Mouse (Mus musculus): Measurements from ENCODE around the gene Sesn3. TPM values are rescaled to one million over a fixed set of nuclear protein-coding genes. Genes with fewer than 3 reads are reported as not detected.
"Not testable (repeated sequence)": the region's sequence is repeated elsewhere in the genome, so short reads cannot be mapped to it uniquely, and the experiment has no call there.

The Sesn3 gene
- 14.1 and 15.5 TPM in 2 replicates for polyA plus RNA-seq (2016; fragmentation: Nextera tagmentation; extraction: Ambion mirVana)

DNA sequence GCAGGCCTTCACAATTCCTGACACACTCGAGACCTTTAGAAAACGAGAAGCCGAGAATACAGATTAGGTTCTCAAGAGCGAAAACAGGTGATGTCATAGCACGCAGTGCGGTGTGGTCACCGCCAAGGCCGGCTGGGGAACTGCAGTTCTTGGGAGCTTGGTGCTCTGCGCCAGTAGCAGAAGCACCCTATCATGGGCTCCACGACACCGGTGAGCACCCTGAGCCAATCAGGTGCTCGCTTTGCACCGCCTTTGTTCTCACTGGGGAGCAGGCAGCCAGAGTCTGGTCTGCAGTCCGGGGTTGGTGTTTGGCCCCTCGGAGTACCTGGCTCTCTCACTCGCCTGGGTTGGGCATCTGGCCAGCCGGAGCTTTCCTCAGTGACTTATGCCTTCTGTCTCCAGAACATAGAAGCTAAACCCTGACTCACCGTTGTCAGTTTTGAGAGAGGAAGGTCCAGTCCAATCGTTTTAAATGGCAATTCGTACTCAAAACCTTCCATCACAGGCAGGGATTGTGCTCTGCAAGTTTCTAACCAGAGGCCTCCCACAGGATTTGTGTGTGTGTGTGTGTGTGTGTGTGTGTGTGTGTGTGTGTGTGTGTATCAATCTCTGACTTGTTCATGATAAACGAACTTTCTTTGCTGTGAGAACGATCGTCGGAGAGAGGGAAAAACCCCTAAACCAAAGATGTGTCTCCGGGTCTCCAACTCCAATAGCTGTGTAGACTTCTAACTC lies at the start of gene Sesn3:
Gene Sesn3, plus strand, starts transcription at position 82 of the 735 bp plus-strand sequence.
- H3K27me3 ChIP-seq (replicated peaks) = no peaks in the 10 kb centered on the region
- H3K9ac ChIP-seq = peak within 1 kb of the TSS; percentile 61
- H3K36me3 ChIP-seq = no peaks in the 10 kb centered on the region
- no peaks in the 10 kb centered on the region for H3K9me3 ChIP-seq (replicated peaks)
- WGBS = 1% methylated on average over 25 of the region's 25 CpGs
- ATAC-seq (ENCODE audit: insufficient number of reproducible peaks, low FRiP score) = peak; percentile 49
- H3K4me1 ChIP-seq (replicated peaks) = peaks cover 6% of the 10 kb centered on the region; the same call in 1 of the 2 replicates
- peak within 1 kb of the TSS; percentile 82 for H3K4me2 ChIP-seq
- H3K4me3 ChIP-seq = peak within 1 kb of the TSS; percentile 69
- H3K27ac ChIP-seq (ENCODE audit: poor library complexity, severe bottlenecking) = peak within 1 kb of the TSS; percentile 93

- WGBS = 75% methylated on average over 2 of the region's 2 CpGs
- not testable (repeated sequence) for H3K4me3 ChIP-seq; H3K27me3 ChIP-seq (replicated peaks); H3K36me3 ChIP-seq; ATAC-seq (ENCODE audit: insufficient number of reproducible peaks, low FRiP score); H3K9me3 ChIP-seq (replicated peaks); H3K9ac ChIP-seq; H3K4me2 ChIP-seq; H3K27ac ChIP-seq (ENCODE audit: poor library complexity, severe bottlenecking); H3K4me1 ChIP-seq (replicated peaks)
Measured at GRCm38 (mm10) chr9:14227086-14227485, 47.8 kb upstream of the Sesn3 start.

DNA sequence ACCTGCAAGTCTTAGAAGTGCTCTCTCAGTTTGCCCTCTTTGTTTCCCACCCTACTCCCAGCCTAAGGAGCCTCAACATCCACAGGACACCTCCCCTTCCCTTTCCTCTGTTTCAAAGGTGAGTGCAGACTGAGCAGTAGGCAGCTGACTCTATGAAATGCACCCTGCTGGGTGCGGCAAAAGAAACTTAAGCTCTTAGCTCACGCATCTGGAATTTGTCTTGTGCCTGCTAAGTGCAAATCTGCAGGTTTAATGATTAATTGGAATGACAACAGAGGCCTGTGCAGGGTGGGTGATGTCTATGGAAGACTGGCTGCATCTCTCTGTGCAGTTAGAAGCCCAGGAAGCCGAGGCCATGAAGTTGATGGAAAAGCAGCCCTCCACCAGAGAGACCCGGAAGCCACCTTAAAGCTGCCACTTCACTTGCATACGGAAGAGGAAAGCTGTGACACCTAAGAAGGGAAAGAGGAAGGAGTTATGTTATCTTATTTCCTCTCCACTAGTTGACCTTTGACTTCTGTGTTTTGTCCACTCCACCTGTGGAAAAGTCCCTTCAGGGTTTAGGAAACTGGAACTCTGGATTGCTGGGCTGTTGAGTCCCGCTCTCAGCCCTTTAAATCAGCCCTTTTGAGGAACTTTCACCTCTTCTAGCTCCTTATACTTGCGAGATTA lies 41.0 kb upstream of the Sesn3 start:
- no peak overlapping the region for H3K9ac ChIP-seq
- no peak overlapping the region for H3K4me2 ChIP-seq
- no peak overlapping the region for H3K27ac ChIP-seq (ENCODE audit: poor library complexity, severe bottlenecking)
- H3K4me1 ChIP-seq (replicated peaks) = peaks cover 12% of the 10 kb centered on the region; the same call in 1 of the 2 replicates
- no peaks in the 10 kb centered on the region for H3K36me3 ChIP-seq
- WGBS = 43% methylated on average over 7 of the region's 7 CpGs
- no peak for ATAC-seq (ENCODE audit: insufficient number of reproducible peaks, low FRiP score)
- no peak overlapping the region for H3K4me3 ChIP-seq
- no peaks in the 10 kb centered on the region for H3K9me3 ChIP-seq (replicated peaks)
- no peaks in the 10 kb centered on the region for H3K27me3 ChIP-seq (replicated peaks)

GRCm38 (mm10) chr9:14235286-14235685 lies 39.6 kb upstream of the Sesn3 start:
- no peak overlapping the region for H3K27ac ChIP-seq (ENCODE audit: poor library complexity, severe bottlenecking)
- H3K4me2 ChIP-seq = no peak overlapping the region
- WGBS = 77% methylated on average over 2 of the region's 2 CpGs
- no peaks in the 10 kb centered on the region for H3K27me3 ChIP-seq (replicated peaks)
- no peaks in the 10 kb centered on the region for H3K9me3 ChIP-seq (replicated peaks)
- H3K36me3 ChIP-seq = no peaks in the 10 kb centered on the region
- peaks cover 12% of the 10 kb centered on the region; the same call in 1 of the 2 replicates for H3K4me1 ChIP-seq (replicated peaks)
- no peak for ATAC-seq (ENCODE audit: insufficient number of reproducible peaks, low FRiP score)
- no peak overlapping the region for H3K9ac ChIP-seq
- no peak overlapping the region for H3K4me3 ChIP-seq

- not testable (repeated sequence) for H3K4me2 ChIP-seq; H3K4me1 ChIP-seq (replicated peaks); ATAC-seq (ENCODE audit: insufficient number of reproducible peaks, low FRiP score); H3K27ac ChIP-seq (ENCODE audit: poor library complexity, severe bottlenecking); H3K27me3 ChIP-seq (replicated peaks); H3K36me3 ChIP-seq; H3K9me3 ChIP-seq (replicated peaks); H3K4me3 ChIP-seq; H3K9ac ChIP-seq
- 67% methylated on average over 1 of the region's 1 CpGs for WGBS
Measured at GRCm38 (mm10) chr9:14241003-14241402, 33.9 kb upstream of the Sesn3 start.

DNA sequence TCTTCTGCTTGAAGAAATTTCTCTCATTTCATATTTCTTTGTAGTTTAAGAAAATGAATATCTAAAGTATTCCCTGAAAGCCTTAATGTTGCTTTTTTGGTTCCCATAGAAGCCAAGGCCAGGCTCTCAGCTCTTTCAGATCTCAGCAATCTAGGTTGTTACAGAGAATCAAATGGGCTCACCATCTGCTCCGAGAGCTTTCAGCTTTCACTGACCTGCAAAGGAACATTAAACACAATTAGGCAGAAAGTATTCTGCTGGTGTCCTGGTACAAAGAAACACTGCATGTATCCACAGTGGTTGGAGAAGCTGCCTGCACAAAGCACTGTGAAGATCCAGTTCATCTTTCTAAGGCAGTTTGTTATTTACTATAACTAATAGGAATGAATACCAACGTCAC lies 32.6 kb upstream of the Sesn3 start:
- H3K4me1 ChIP-seq (replicated peaks) = peaks cover 23% of the 10 kb centered on the region
- no peaks in the 10 kb centered on the region for H3K27me3 ChIP-seq (replicated peaks)
- H3K9ac ChIP-seq = no peak overlapping the region
- H3K36me3 ChIP-seq = no peaks in the 10 kb centered on the region
- WGBS = 77% methylated on average over 2 of the region's 2 CpGs
- no peak overlapping the region for H3K4me3 ChIP-seq
- no peaks in the 10 kb centered on the region for H3K9me3 ChIP-seq (replicated peaks)
- H3K27ac ChIP-seq (ENCODE audit: poor library complexity, severe bottlenecking) = no peak overlapping the region
- ATAC-seq (ENCODE audit: insufficient number of reproducible peaks, low FRiP score) = no peak
- H3K4me2 ChIP-seq = no peak overlapping the region

- Histone ChIP-seq H3K9me3 (replicated peaks) (no peaks in the 10 kb centered on the region), H3K4me2 (no peak overlapping the region), H3K4me1 (replicated peaks) (peaks cover 28% of the 10 kb centered on the region), H3K27me3 (replicated peaks) (no peaks in the 10 kb centered on the region), H3K27ac (ENCODE audit: poor library complexity, severe bottlenecking) (no peak overlapping the region), H3K4me3 (no peak overlapping the region), H3K36me3 (no peaks in the 10 kb centered on the region), H3K9ac (no peak overlapping the region)
- no peak for ATAC-seq (ENCODE audit: insufficient number of reproducible peaks, low FRiP score)
- WGBS = 50% methylated on average over 9 of the region's 9 CpGs
Measured at GRCm38 (mm10) chr9:14244528-14244927, 30.3 kb upstream of the Sesn3 start.

GRCm38 (mm10) chr9:14245013-14245586 lies 29.8 kb upstream of the Sesn3 start:
- no peaks in the 10 kb centered on the region for H3K36me3 ChIP-seq
- no peak overlapping the region for H3K27ac ChIP-seq (ENCODE audit: poor library complexity, severe bottlenecking)
- H3K4me1 ChIP-seq (replicated peaks) = peaks cover 28% of the 10 kb centered on the region
- no peak overlapping the region for H3K9ac ChIP-seq
- H3K4me2 ChIP-seq = no peak overlapping the region
- H3K27me3 ChIP-seq (replicated peaks) = no peaks in the 10 kb centered on the region
- no peak for ATAC-seq (ENCODE audit: insufficient number of reproducible peaks, low FRiP score)
- no peaks in the 10 kb centered on the region for H3K9me3 ChIP-seq (replicated peaks)
- H3K4me3 ChIP-seq = no peak overlapping the region
- 56% methylated on average over 7 of the region's 7 CpGs for WGBS

- peak overlapping the region; percentile 59; the same call in 1 of the 2 replicates for H3K27ac ChIP-seq (ENCODE audit: poor library complexity, severe bottlenecking)
Measured at GRCm38 (mm10) chr9:14246016-14246799, 28.7 kb upstream of the Sesn3 start.

GRCm38 (mm10) chr9:14247480-14248208 lies 27.2 kb upstream of the Sesn3 start:
- H3K27me3 ChIP-seq (replicated peaks) = no peaks in the 10 kb centered on the region
- no peak overlapping the region for H3K9ac ChIP-seq
- H3K4me1 ChIP-seq (replicated peaks) = peaks cover 28% of the 10 kb centered on the region
- 67% methylated on average over 12 of the region's 12 CpGs for WGBS
- H3K27ac ChIP-seq (ENCODE audit: poor library complexity, severe bottlenecking) = no peak overlapping the region
- no peak for ATAC-seq (ENCODE audit: insufficient number of reproducible peaks, low FRiP score)
- H3K36me3 ChIP-seq = no peaks in the 10 kb centered on the region
- no peaks in the 10 kb centered on the region for H3K9me3 ChIP-seq (replicated peaks)
- no peak overlapping the region for H3K4me3 ChIP-seq
- H3K4me2 ChIP-seq = no peak overlapping the region

More at GRCm38 (mm10) chr9:14246016-14246799, 28.7 kb upstream of the Sesn3 start:
- no peaks in the 10 kb centered on the region for H3K27me3 ChIP-seq (replicated peaks)
- peak; percentile 48 for ATAC-seq (ENCODE audit: insufficient number of reproducible peaks, low FRiP score)
- H3K9me3 ChIP-seq (replicated peaks) = no peaks in the 10 kb centered on the region
- H3K4me1 ChIP-seq (replicated peaks) = peaks cover 28% of the 10 kb centered on the region
- H3K9ac ChIP-seq = no peak overlapping the region
- no peak overlapping the region for H3K4me3 ChIP-seq
- peak overlapping the region; percentile 37 for H3K4me2 ChIP-seq
- H3K36me3 ChIP-seq = no peaks in the 10 kb centered on the region
- WGBS = 21% methylated on average over 11 of the region's 11 CpGs
